Mouse (Mus musculus) erythroblast, embryonic 14.5 days (primary cell): ENCODE data around the gene Klk11.

Experiments used
- GATA1 ChIP-seq: IDR thresholded peaks from 2 replicates; pipeline ENCODE4 v1.6.1; 2012; ENCODE audit warnings: low read length, inconsistent platforms, mixed read lengths
- TAL1 ChIP-seq: IDR thresholded peaks from 3 replicates; pipeline ENCODE4 v1.6.1; 2012; ENCODE audit warnings: low read length, inconsistent platforms, mixed read lengths

DNA sequence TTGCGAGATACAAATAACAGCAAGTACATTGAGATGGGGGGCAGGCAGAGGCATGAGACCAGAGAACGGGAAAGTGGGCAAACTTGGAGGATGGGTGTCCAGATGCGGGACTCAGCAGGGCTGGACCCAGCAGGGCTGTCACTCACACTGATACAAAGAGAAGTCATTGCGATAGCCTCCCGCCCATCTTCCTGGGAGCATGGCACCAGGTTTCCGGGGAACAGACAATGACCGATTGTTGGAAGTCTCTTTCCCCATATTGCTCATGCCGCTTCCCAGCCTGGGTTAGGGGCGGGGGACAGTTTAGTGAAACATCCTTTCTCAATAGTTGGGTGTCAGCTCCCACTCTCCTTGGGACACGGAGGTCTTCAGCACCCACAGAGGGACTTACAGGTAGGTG, 49.8 kb downstream of the Klk11 start, which contains the start of gene Klk6:
- TF ChIP-seq GATA1: no peak
- TF ChIP-seq TAL1: no peak
